Mouse (Mus musculus) embryonic facial prominence, embryonic 12.5 days (tissue): ENCODE data around the gene Pnma1. TPM values are rescaled to one million over a fixed set of nuclear protein-coding genes. Genes with fewer than 3 reads are reported as not detected.

Source experiments
- ATAC-seq: fragments of 200-750 bp; cut with Nextera tagmentation; 2 replicates; pipeline ENCODE4 v1.8.0; 2017; ENCODE audit not compliant: insufficient number of reproducible peaks, insufficient read depth, low FRiP score, low TSS enrichment
- H3K27ac ChIP-seq: fragments of 300-500 bp; sonication (generic); 2 replicates; pipeline ENCODE4 v1.5.1; 2016; ENCODE audit warnings: mild to moderate bottlenecking
- H3K27me3 ChIP-seq: fragments of 300-500 bp; sonication (generic); 2 replicates; pipeline ENCODE4 v1.6.1; 2016; ENCODE audit warnings: mild to moderate bottlenecking, moderate library complexity
- H3K36me3 ChIP-seq: fragments of 300-500 bp; sonication (generic); 2 replicates; pipeline ENCODE4 v1.6.1; 2016; ENCODE audit warnings: mild to moderate bottlenecking
- H3K4me1 ChIP-seq: fragments of 300-500 bp; sonication (generic); 2 replicates; pipeline ENCODE4 v1.6.1; 2016
- H3K4me2 ChIP-seq: fragments of 300-500 bp; sonication (generic); replicated peaks from 2 replicates; pipeline ENCODE4 v1.6.1; 2016; ENCODE audit warnings: mild to moderate bottlenecking, moderate library complexity
- H3K4me3 ChIP-seq: fragments of 300-500 bp; sonication (generic); 2 replicates; pipeline ENCODE4 v1.5.1; 2016; ENCODE audit warnings: mild to moderate bottlenecking
- H3K9ac ChIP-seq: fragments of 300-500 bp; sonication (generic); 2 replicates; pipeline ENCODE4 v1.6.1; 2016; ENCODE audit warnings: mild to moderate bottlenecking, moderate library complexity
- H3K9me3 ChIP-seq: fragments of 300-500 bp; sonication (generic); 2 replicates; pipeline ENCODE4 v1.6.1; 2016; ENCODE audit warnings: mild to moderate bottlenecking, moderate library complexity
- WGBS: fragments of 180-500 bp; shearing (Covaris S2); methylation state at CpG from one replicate; pipeline ENCODE4 v1.1.7; 2016; 5-methylcytosine and 5-hydroxymethylcytosine counted together
- polyA plus RNA-seq: library from polyadenylated mRNA; unstranded; fragments of >200 nt; fragmentation: Nextera tagmentation; extraction: Ambion mirVana; gene quantifications from 2 replicates; pipeline ENCODE4 v1.2.1, GENCODE M21; 2016

The Pnma1 gene
- polyA plus RNA-seq, 1 experiment from 2014 or later = 1.4 TPM

DNA sequence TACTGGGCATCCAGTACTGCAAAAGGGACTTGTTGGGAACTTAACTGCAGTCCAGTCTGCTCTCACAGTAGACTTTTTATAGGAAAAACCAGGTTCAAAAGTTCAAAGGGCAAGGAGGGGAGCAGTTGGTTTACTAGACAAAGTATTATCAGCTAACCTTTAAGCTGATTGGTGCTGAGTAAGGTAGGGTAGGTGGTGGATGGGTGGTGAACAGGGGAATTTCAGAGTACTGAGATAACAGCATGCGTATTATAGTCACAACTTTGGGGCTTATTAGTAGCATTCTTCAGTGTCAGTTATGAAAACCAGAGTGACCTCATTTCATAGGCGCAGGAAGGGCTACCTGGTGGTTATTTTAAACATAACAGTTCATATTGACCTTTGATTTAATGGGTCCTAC is 48.7 kb downstream of the Pnma1 start:
- no peaks in the 10 kb centered on the region for H3K27me3 ChIP-seq
- ATAC-seq = no peak
- H3K4me3 ChIP-seq = no peak overlapping the region
- no peak overlapping the region for H3K9ac ChIP-seq
- H3K9me3 ChIP-seq = peaks cover 4% of the 10 kb centered on the region; the same call in 1 of the 2 replicates
- 93% methylated on average over 2 of the region's 2 CpGs for WGBS
- no peak overlapping the region for H3K4me2 ChIP-seq
- H3K36me3 ChIP-seq = no peaks in the 10 kb centered on the region
- no peaks in the 10 kb centered on the region for H3K4me1 ChIP-seq
- no peak overlapping the region for H3K27ac ChIP-seq

Other genes with a start within 250 kb of the Pnma1 start
- gene Numb, start 226.6 kb downstream of the Pnma1 start, polyA plus RNA-seq = 38.7 and 40.2 TPM in 2 replicates
- gene Riox1, start 197.9 kb downstream of the Pnma1 start, polyA plus RNA-seq = 19.6 and 22.6 TPM in 2 replicates
- not detected in 2 replicates for gene Heatr4, start 163.6 kb downstream of the Pnma1 start, polyA plus RNA-seq
- 19.3 and 20.8 TPM in 2 replicates for gene Acot2, start 160.6 kb downstream of the Pnma1 start, polyA plus RNA-seq
- 37.2 and 39.7 TPM in 2 replicates for gene Acot1, start 139.0 kb downstream of the Pnma1 start, polyA plus RNA-seq
- 0.36 and 0.75 TPM in 2 replicates for gene Acot4, start 110.1 kb downstream of the Pnma1 start, polyA plus RNA-seq
- not detected in 2 replicates for gene Gm49366, start 109.6 kb downstream of the Pnma1 start, polyA plus RNA-seq
- 0.38 and 0.49 TPM in 2 replicates for gene Acot3, start 96.3 kb downstream of the Pnma1 start, polyA plus RNA-seq
- gene Acot5, start 79.2 kb downstream of the Pnma1 start, polyA plus RNA-seq = not detected in 2 replicates
- gene Acot6, start 47.8 kb downstream of the Pnma1 start, polyA plus RNA-seq = 1.2 and 1.3 TPM in 2 replicates
- gene Dnal1, start 34.1 kb downstream of the Pnma1 start, polyA plus RNA-seq = 7.5 and 8.8 TPM in 2 replicates
- 7.9 and 9.0 TPM in 2 replicates for gene Elmsan1, start 70.4 kb upstream of the Pnma1 start, polyA plus RNA-seq
- gene Ptgr2, start 136.7 kb upstream of the Pnma1 start, polyA plus RNA-seq = 12.5 and 13.0 TPM in 2 replicates
- gene Zfp410, start 168.4 kb upstream of the Pnma1 start, polyA plus RNA-seq = 97.4 and 100 TPM in 2 replicates
- gene Coq6, start 213.2 kb upstream of the Pnma1 start, polyA plus RNA-seq = 44.0 and 45.3 TPM in 2 replicates
- 5.5 and 5.8 TPM in 2 replicates for gene Fam161b, start 213.3 kb upstream of the Pnma1 start, polyA plus RNA-seq